Mouse (Mus musculus): ENCODE data around the gene Tmem117.

Gene Tmem117

GRCm38 (mm10) chr15:94893201-94893600 is 264.2 kb downstream of the Tmem117 start:
- no peak for DNase-seq (ENCODE audit: low spot score in 2 of 2)

GRCm38 (mm10) chr15:94894086-94894485 is 265.1 kb downstream of the Tmem117 start:
- DNase-seq (ENCODE audit: low spot score in 2 of 2) = no peak

- DNase-seq (ENCODE audit: low spot score in 2 of 2) = no peak
Observed at GRCm38 (mm10) chr15:94895681-94896080, 266.6 kb downstream of the Tmem117 start.

DNA sequence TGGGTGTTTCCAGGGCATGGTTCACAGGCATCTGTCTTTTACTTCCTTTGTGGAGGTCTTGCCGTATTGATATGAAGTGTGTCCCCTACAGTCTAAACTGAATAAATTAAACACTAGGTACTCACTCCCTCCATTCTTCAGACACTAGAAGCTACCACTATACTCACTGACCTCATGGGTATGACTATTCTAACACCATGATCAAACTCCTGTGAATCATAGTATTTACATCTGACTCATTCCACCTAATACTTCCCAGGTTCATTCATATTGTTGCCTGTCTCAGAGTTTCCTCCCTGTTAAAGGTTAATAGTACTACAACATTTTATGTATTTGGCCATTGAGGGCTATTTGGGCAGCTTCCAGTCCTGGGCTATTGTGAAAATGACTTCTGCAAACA is 274.2 kb downstream of the Tmem117 start:
- DNase-seq (ENCODE audit: low spot score in 2 of 2) = no peak

GRCm38 (mm10) chr15:94904672-94905407 is 275.8 kb downstream of the Tmem117 start:
- DNase-seq (ENCODE audit: low spot score in 2 of 2) = no peak

GRCm38 (mm10) chr15:94921672-94922071 is 292.6 kb downstream of the Tmem117 start:
- no peak for DNase-seq (ENCODE audit: low spot score in 2 of 2)

- DNase-seq (ENCODE audit: low spot score in 2 of 2) = no peak
Observed at GRCm38 (mm10) chr15:94927986-94928385, 299.0 kb downstream of the Tmem117 start.

- peak in 1 of 2 experiments; percentile 11 for DNase-seq (ENCODE audit: low spot score in 2 of 2)
Observed at GRCm38 (mm10) chr15:94930743-94931142, 301.7 kb downstream of the Tmem117 start.

DNA sequence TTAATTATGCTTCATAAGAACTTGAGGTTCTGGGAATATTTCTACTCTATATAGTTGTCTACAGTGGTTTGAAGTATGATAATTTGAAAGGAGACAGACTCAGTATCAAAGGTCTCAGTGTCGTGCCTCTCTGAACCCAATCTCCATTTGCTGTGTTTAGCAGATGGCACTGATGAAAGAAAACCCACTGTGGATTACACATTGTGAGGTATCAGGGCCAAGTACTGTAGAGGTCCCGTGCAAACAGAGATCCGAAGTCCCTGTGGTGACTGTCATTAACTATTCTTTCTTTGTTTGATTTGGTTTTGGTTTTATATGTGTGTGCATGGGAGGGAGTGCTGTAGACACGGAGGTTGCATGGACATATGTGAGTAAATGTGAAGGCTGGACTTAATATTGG is 304.0 kb downstream of the Tmem117 start:
- no peak for DNase-seq (ENCODE audit: low spot score in 2 of 2)

DNA sequence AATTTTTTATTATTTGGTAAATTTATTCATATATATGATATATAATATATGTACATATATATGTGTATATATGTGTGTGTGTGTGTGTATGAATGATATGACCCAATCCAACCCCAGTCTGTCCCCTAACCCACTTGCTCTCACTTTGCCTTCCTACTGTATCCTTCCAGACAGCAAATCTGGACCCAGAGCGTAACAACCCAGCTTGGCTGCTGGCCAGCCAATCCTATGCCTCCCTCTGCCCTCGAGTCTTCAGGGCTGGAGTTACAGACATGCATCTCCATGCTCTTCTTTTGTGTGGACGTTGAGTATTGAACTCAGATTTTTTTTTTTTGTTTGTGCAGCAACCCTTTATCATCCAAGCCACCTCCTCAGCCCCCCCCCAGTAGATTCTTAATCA is 304.4 kb downstream of the Tmem117 start:
- DNase-seq (ENCODE audit: low spot score in 2 of 2) = no peak

DNA sequence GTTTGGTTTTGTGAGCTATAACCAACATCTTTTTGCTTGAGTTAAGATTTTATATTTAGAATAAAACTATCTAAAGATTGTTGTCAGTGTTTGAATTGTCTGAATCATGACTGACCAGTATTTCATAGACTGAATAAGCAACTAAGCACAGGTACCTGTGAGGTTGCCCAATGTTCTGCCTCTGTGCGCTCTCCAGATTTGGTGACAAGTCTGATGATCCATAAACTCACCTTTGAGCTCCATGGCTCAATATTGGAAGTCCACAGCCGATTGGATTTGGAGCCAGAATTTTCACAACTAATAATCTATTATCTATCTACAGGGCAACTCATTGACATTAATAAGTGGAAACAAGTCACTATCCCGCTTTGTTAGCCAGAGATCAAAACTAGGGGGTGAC is 312.9 kb downstream of the Tmem117 start:
- DNase-seq (ENCODE audit: low spot score in 2 of 2) = no peak

DNA sequence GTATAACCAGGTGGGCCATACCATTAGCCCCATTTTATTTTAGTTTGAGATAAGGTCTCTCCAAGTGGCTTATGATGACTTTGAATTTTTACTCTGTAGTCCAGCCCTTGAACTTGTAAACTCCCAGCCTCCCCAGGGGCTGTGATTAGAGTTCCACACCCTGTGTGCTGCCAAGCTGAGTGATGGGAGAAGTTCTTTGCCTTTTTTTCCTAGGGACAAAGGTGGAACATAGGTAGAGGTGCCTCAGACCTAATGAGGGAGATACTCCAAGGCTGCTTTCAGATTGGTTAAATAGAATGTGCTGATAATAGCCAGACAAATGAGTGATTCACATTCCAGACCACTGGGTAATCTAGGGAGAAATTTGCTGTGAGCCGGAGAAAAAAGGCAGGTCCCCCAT is 313.4 kb downstream of the Tmem117 start:
- no peak for DNase-seq (ENCODE audit: low spot score in 2 of 2)

- no peak for DNase-seq (ENCODE audit: low spot score in 2 of 2)
Observed at GRCm38 (mm10) chr15:94943891-94944290, 314.9 kb downstream of the Tmem117 start.

GRCm38 (mm10) chr15:94951382-94952048 is 322.5 kb downstream of the Tmem117 start:
- no peak for DNase-seq (ENCODE audit: low spot score in 2 of 2)

- peak; percentile 43 to 67 for DNase-seq (ENCODE audit: low spot score in 2 of 2)
Observed at GRCm38 (mm10) chr15:94956697-94957096, 327.7 kb downstream of the Tmem117 start.

DNA sequence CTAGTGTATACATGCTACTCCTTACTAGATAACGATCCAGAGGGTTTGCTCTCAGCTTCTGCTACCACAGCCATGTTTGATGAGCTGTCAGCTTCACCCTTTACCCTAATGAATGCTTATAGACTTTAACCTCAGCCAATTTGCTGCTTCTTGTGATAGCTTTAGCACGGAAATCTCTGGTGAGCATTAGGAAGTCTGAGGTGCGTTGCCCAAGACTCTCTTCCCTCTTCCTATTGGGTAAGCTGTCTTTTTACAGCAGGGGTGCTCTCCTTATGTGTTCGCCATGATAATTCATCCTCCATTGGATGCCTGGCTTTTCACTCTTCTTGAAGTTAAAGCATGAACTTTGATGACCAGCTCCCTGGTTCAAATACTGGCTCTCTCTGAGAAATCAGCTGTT is 328.2 kb downstream of the Tmem117 start:
- DNase-seq (ENCODE audit: low spot score in 2 of 2) = no peak

GRCm38 (mm10) chr15:94967004-94967403 is 338.0 kb downstream of the Tmem117 start:
- no peak for DNase-seq (ENCODE audit: low spot score in 2 of 2)

DNA sequence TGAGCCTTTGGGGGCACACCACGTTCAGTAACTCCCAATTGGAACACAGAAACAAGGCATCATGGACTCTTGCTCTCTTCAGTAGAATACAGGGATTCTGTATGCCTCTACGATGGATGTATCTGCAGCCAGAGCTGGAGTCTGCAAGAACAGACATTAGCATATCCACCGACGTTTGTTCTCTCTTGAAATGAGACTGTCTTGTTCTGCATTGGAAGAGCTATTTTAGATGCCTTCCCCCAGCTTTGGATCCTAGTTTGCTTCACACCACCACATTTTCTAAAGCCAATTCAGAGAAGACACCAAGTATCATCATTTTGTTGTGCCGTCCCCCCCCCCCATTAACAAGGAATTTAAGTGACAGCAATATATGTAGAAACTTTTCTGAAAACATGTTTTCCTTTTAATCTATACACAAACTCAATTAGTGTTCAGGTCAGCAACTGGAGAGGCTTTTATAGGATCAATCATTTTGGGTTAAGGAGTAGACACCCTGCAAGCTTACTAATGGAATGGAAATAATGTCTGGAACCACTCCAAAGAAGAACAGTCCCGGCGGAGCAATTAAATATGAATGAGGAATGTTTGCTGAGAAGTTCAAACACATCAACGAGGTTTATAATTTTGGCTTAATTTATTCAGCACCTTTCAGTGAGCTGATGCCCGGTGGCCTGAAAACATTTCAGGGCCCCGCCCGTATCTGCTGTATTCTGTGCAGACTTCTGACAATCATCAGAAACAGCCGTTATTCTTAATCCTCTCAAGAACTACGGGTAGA is 339.6 kb downstream of the Tmem117 start:
- no peak for DNase-seq (ENCODE audit: low spot score in 2 of 2)

DNA sequence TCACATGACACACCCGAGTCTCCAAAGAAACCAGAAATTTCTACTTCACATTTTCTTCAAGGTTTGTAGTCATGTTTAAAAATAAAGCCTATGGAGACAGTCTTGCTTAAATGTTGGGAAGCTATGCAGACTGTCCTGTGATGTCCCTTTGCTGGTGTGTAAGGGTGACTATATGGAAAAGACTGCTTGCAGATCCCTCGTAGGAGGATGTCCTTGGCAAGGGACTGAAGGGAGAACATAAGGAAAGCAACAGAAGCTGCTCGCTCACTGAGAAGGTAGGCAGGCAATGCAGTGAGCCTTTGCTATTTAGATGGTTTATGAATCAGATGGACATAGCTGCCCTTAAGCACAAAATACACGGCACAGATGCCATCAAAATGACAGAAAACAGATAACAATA is 352.8 kb downstream of the Tmem117 start:
- peak; percentile 44 to 55 for DNase-seq (ENCODE audit: low spot score in 2 of 2)

DNA sequence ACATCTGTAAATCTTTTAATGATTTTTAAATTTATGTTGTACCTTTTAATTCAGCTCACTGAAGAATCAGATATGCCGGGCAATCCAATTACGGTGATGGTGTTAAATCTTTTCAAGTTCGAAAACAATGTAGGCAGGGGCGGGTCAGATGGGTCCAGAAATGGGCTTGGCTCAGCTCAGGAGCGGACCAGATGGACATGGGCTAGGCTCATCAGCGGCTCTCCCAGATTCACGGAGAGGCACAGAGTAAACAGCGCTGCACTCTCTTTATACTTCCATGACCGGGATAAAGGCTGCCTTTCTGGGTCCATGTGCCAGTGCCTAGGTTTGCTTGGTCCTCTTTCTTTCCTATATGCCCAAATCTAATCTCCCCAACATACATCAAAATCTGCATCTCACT is 366.3 kb downstream of the Tmem117 start:
- DNase-seq (ENCODE audit: low spot score in 2 of 2) = no peak

DNA sequence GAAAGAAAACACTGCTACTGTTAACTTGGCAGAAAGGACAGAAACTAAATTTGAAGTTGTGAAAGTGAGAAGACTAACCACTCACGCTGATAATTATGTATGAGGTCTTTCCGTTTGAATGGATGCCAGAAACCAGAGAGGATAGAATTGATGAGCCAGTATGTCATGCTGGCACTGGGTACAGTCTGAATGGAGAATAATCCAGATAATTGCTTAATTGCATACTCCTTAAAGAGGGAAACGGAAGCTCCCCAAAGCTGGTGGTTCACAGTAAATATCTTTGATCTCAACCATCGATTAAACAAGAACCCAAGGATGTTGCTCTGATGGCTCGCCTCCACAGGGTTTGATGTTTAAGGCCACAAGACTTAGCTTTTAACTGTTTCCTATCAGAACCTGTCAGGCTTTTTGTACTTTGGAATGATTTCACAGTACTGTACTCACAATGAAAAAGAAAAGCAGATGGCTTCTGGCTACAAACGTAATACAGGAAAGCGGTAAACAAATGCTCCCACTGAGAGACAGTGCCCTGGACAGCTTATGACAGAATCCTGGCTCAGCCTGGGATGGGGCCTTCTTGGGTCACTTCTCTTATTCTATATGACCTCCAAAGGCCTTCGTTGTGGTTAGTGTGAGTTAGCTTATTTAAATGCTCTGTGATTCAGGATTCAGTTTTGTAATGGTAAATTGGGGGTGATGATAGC is 376.2 kb downstream of the Tmem117 start:
- DNase-seq (ENCODE audit: low spot score in 2 of 2) = no peak

GRCm38 (mm10) chr15:95022251-95022650 is 393.2 kb downstream of the Tmem117 start:
- peak in 1 of 2 experiments; percentile 68 for DNase-seq (ENCODE audit: low spot score in 2 of 2)

All from left cerebral cortex, adult 9 months (tissue).